Mouse (Mus musculus) C2C12 (cell line): ENCODE measurements around the gene Fkbp2.

Experiments used
- CEBPB ChIP-seq: IDR thresholded peaks from one replicate; pipeline ENCODE4 v1.6.1; 2011; ENCODE audit warnings: low read depth, mild to moderate bottlenecking, control low read depth, moderate library complexity
- CTCF ChIP-seq: IDR thresholded peaks from one replicate; pipeline ENCODE4 v1.5.1; 2011; ENCODE audit not compliant: control insufficient read depth, insufficient read depth, insufficient read length
- MAX ChIP-seq: IDR thresholded peaks from one replicate; pipeline ENCODE4 v1.6.1; 2011; ENCODE audit warnings: mild to moderate bottlenecking, control low read depth
- MYOD1 ChIP-seq: IDR thresholded peaks from one replicate; pipeline ENCODE4 v1.6.1; 2011; ENCODE audit warnings: low read depth; ENCODE audit not compliant: control insufficient read depth, insufficient read length
- MYOG ChIP-seq: IDR thresholded peaks from one replicate; pipeline ENCODE4 v1.6.1; 2011; ENCODE audit not compliant: control insufficient read depth, insufficient read length; ENCODE audit errors: extremely low read depth
- USF1 ChIP-seq: IDR thresholded peaks from one replicate; pipeline ENCODE4 v1.6.1; 2011; ENCODE audit warnings: low read depth, mild to moderate bottlenecking, control low read depth, moderate library complexity

- TF ChIP-seq CTCF: no peak
- TF ChIP-seq MYOD1: no peak
- no peak for TF ChIP-seq USF1
- no peak for TF ChIP-seq CEBPB
- TF ChIP-seq MAX: no peak
- no peak for TF ChIP-seq MYOG
Measured at GRCm38 (mm10) chr19:6997721-6998290, 17.5 kb upstream of the Fkbp2 start.
